Mouse (Mus musculus) limb, embryonic 14.5 days (tissue): ENCODE measurements at regions not wholly inside any gene's neighbourhood (a gene's known extent, or its start where the extent isn't known, plus 50 kb on each side); places are given as distances from the start of the nearest gene placed in this dataset.

ENCODE experiments used
- ATAC-seq: fragments of 200-750 bp; cut with Nextera tagmentation; 2 replicates; pipeline ENCODE4 v1.8.0; 2017; ENCODE audit warnings: low read depth, moderate number of reproducible peaks, moderate TSS enrichment; ENCODE audit not compliant: low FRiP score
- DNase-seq: peaks from one replicate; pipeline ENCODE4 v3.0.0-alpha.2; 2015; ENCODE audit warnings: low spot score
- H3K27ac ChIP-seq: fragments of 300-500 bp; sonication (generic); replicated peaks from 2 replicates; pipeline ENCODE4 v1.5.1; 2014; ENCODE audit warnings: low read depth, mild to moderate bottlenecking, low read length, moderate library complexity, mixed read lengths
- H3K27me3 ChIP-seq: fragments of 300-500 bp; sonication (generic); 2 replicates; pipeline ENCODE4 v1.6.1; 2014; ENCODE audit warnings: low read length, mixed read lengths; ENCODE audit not compliant: control insufficient read depth, insufficient read depth
- H3K36me3 ChIP-seq: fragments of 300-500 bp; sonication (generic); 2 replicates; pipeline ENCODE4 v1.6.1; 2014; ENCODE audit warnings: mild to moderate bottlenecking, low read length, moderate library complexity, mixed read lengths; ENCODE audit not compliant: control insufficient read depth, insufficient read depth
- H3K4me1 ChIP-seq: fragments of 300-500 bp; sonication (generic); 2 replicates; pipeline ENCODE4 v1.6.1; 2014; ENCODE audit warnings: antibody characterized with exemption, low read length, mixed read lengths; ENCODE audit not compliant: control insufficient read depth, insufficient read depth
- H3K4me2 ChIP-seq: fragments of 300-500 bp; sonication (generic); replicated peaks from 2 replicates; pipeline ENCODE4 v1.6.1; 2014; ENCODE audit warnings: low read depth, mild to moderate bottlenecking, low read length, moderate library complexity; ENCODE audit not compliant: severe bottlenecking
- H3K4me3 ChIP-seq: fragments of 300-500 bp; sonication (generic); replicated peaks from 2 replicates; pipeline ENCODE4 v1.5.1; 2014; ENCODE audit warnings: low read length
- H3K9ac ChIP-seq: fragments of 300-500 bp; sonication (generic); 2 replicates; pipeline ENCODE4 v1.6.1; 2014; ENCODE audit warnings: mild to moderate bottlenecking, low read depth, low read length, moderate library complexity; ENCODE audit not compliant: severe bottlenecking
- H3K9me3 ChIP-seq: fragments of 300-500 bp; sonication (generic); 2 replicates; pipeline ENCODE4 v1.6.1; 2016; ENCODE audit warnings: low read length; ENCODE audit not compliant: control insufficient read depth
- POLR2A ChIP-seq: fragments of 200-500 bp; IDR thresholded peaks from 2 replicates; pipeline ENCODE4 v1.8.0; 2012; ENCODE audit warnings: inconsistent platforms, mild to moderate bottlenecking, moderate library complexity, borderline replicate concordance; ENCODE audit not compliant: insufficient read depth, insufficient read length; ENCODE audit errors: extremely low read depth
- WGBS: fragments of 180-500 bp; shearing (Covaris S2); extraction: QIAGEN DNeasy Blood & Tissue Kit; methylation state at CpG from one replicate; pipeline ENCODE4 v1.1.7; 2014; 5-methylcytosine and 5-hydroxymethylcytosine counted together

DNA sequence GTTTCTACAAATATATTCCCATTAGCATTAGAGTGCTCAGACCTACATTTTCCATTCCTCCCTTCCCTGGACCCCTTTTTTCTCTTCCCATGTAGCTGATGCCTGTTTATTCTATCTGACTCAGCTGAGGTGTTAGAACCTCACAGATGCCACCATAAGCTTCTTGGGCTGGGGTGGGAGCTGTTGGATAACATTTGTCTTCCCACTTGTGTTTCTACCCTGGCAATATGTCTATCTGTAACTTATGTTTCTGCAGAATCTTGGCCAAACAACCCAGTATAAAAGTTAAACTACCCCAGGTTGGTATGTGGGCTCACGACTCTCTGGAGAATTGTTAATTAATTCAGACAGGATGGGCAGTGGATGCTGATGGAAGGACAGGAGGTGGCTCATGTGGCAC, 2772.8 kb upstream of the Lrrc6 start:
- Histone ChIP-seq H3K4me3 (no peak overlapping the region), H3K4me1 (0 out of 2 replicates have a peak, but pooled peaks cover 3% of the 10 kb centered on the region), H3K36me3 (no peaks in the 10 kb centered on the region), H3K4me2 (no peak overlapping the region), H3K27ac (no peak overlapping the region), H3K27me3 (no peaks in the 10 kb centered on the region), H3K9ac (no peak overlapping the region), H3K9me3 (no peaks in the 10 kb centered on the region)
- 50% methylated on average over 1 of the region's 1 CpGs for WGBS
- no peak for DNase-seq
- no peak for ATAC-seq
- no peak for TF ChIP-seq POLR2A

- H3K4me3 ChIP-seq = no peak overlapping the region
- H3K27me3 ChIP-seq = no peaks in the 10 kb centered on the region
- no peaks in the 10 kb centered on the region for H3K36me3 ChIP-seq
- H3K9ac ChIP-seq = no peak overlapping the region
- no peaks in the 10 kb centered on the region for H3K4me1 ChIP-seq
- H3K9me3 ChIP-seq = no peaks in the 10 kb centered on the region
- no peak overlapping the region for H3K4me2 ChIP-seq
- no peak for TF ChIP-seq POLR2A
- no peak overlapping the region for H3K27ac ChIP-seq
- WGBS = 97% methylated on average over 1 of the region's 1 CpGs
- ATAC-seq = no peak
- no peak for DNase-seq
Measured at GRCm38 (mm10) chr15:69261940-69262339, 2761.2 kb upstream of the Lrrc6 start.

DNA sequence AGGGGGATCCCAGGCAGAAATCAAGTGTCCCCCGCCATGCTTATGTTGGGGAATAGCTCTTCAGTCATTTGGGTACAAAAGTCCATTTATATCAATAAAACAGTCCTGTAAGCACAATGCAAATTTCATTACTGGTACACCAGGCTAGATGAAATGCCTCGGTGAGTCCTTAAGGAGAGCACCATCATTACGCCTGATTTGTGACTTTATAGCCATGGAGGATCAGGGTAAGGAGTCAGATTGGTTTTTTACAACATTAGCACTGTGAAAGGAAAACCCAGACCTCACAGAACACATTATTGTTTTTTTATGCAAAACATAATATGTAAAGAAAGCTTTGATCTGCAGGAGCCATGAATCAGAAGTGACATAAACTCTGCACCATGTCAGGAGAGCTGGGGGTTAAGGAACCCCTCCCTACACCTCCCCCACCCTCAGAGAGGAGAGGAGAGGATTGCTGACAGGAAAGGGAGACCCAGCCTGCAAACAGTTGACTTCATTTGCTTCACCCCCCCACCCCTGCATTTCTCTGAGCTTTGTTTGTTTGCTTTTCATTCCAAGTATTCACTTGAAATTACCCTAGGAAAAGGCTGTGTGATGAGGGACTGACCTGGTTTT, 2756.6 kb upstream of the Lrrc6 start:
- TF ChIP-seq POLR2A = no peak
- no peak overlapping the region for H3K4me2 ChIP-seq
- no peak overlapping the region for H3K9ac ChIP-seq
- no peak overlapping the region for H3K27ac ChIP-seq
- no peak overlapping the region for H3K4me3 ChIP-seq
- no peaks in the 10 kb centered on the region for H3K4me1 ChIP-seq
- no peaks in the 10 kb centered on the region for H3K27me3 ChIP-seq
- H3K9me3 ChIP-seq = no peaks in the 10 kb centered on the region
- ATAC-seq (no peak), DNase-seq (no peak)
- no peaks in the 10 kb centered on the region for H3K36me3 ChIP-seq
- 39% methylated on average over 3 of the region's 3 CpGs for WGBS

DNA sequence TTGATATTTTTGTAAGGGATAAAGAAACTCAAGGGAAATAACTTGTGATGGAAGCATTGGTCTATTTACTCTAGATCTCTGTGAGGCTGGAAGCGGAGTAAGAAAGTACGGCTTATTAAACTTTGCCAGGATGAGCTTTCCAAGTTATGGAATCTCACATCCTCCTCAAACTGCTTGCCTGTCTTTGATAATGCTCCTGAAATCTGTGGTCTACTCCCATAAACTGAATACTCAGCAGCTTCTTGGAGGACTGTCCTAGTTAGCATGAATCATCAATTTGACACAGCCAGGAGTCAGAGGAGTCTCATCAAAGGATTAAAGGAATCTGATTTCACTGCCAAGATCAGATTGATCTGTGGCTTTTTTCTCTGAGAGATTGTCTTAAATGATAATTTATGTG, 2753.0 kb upstream of the Lrrc6 start:
- no peak for TF ChIP-seq POLR2A
- ATAC-seq = no peak

DNA sequence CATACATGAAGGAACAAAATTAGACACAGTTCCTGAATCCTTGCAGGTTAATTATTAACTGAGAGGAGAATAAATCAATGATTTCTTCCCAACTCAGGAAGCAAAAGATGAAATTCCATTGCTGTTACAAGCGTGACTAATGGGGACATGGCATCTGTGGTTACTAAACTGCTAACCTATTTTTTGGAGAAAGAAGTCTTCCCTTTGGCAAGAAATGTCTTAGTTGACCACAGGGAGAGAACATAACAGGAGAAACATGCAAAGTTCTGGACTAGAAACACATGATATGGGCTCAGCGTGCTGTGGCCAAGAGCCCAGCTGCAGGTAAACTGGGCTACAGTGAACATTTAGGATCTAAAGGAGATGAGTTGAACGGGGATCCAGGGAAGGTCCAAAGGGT, 2751.4 kb upstream of the Lrrc6 start:
- H3K27me3 ChIP-seq = no peaks in the 10 kb centered on the region
- no peaks in the 10 kb centered on the region for H3K9me3 ChIP-seq
- H3K36me3 ChIP-seq = no peaks in the 10 kb centered on the region
- TF ChIP-seq POLR2A = no peak
- H3K27ac ChIP-seq = no peak overlapping the region
- DNase-seq (no peak), ATAC-seq (no peak)
- H3K4me2 ChIP-seq = no peak overlapping the region
- H3K4me3 ChIP-seq = no peak overlapping the region
- 85% methylated on average over 3 of the region's 3 CpGs for WGBS
- H3K9ac ChIP-seq = no peak overlapping the region
- no peaks in the 10 kb centered on the region for H3K4me1 ChIP-seq

More for the DNA sequence above, 2753.0 kb upstream of the Lrrc6 start:
- no peak overlapping the region for H3K27ac ChIP-seq
- no peaks in the 10 kb centered on the region for H3K4me1 ChIP-seq
- no peaks in the 10 kb centered on the region for H3K27me3 ChIP-seq
- H3K36me3 ChIP-seq = no peaks in the 10 kb centered on the region
- no peak overlapping the region for H3K4me2 ChIP-seq
- H3K4me3 ChIP-seq = no peak overlapping the region
- no peaks in the 10 kb centered on the region for H3K9me3 ChIP-seq
- DNase-seq = no peak
- H3K9ac ChIP-seq = no peak overlapping the region
- WGBS = 89% methylated on average over 2 of the region's 2 CpGs
